Mouse (Mus musculus) cerebellum, adult 11 months (tissue): ENCODE measurements around the gene Olfr303.
"Not testable (repeated sequence)": the region's sequence is repeated elsewhere in the genome, so short reads cannot be mapped to it uniquely, and the experiment has no call there.

Experiments used
- DNase-seq: peaks from one replicate; pipeline ENCODE4 v3.0.0; 2022

Olfr303 gene

DNA sequence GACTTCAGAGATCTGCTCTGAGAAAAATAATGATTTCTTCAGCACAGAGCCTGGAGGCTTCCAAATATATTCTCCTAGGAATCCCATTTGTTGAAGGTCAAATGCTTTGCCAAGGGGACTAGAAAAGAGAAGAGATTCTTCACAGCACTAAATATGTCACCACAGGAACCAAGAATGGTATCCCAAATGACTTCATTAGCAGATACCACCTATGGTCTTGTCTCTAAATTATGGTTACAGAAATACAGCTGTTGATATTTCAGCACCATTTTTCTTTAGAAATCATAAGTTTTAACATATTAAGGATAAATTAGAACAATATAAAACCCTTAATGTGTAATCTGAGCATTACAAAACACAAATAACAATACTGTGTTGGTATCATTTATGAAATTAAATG, at the start of gene Olfr303:
Gene Olfr303, minus strand, starts transcription at position 101 of the 400 bp plus-strand sequence.
- no peak for DNase-seq

DNA sequence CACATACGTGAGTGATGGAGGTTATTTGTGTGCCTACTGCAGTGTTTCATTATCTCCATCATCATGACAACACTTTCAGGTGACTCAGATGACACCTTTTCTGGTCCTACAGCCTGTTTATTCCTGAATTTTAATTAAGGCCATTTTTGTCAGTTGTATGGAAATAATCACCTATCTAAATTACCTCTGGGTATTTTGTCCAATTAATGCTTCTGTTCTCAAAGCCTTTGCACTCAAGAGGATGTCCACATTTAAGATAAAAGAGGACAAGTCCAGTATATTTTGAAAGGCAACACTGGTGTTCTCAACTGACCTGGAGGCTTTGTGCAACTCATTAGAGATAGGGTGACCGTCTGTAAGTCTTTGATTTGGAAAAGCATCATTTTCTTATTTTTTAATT, 6.0 kb upstream of the Olfr303 start, which contains the start of gene Olfr301:
Gene Olfr301, plus strand, starts transcription at position 301 of the 400 bp plus-strand sequence.
- no peak for DNase-seq

DNA sequence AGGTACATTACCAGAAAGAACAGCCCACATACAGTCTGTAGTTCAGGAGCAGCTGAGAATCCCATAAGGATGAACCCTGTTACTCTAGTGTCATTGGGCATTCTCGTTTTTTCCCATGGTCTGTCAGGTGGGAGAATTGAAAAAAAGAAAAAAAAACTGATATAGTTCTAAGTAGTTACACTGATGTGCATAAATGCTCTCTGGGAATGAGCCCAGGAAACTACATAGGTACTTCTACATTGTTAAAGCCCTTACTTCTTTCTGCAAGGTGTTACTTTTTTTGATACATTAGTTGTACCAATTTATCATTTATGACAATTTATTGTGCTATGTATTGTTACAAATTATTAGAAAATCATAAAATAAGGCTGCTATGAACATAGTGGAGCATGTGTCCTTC, 11.0 kb downstream of the Olfr303 start, which contains the start of gene Olfr304:
Gene Olfr304, minus strand, starts transcription at position 101 of the 400 bp plus-strand sequence.
- no peak for DNase-seq

DNA sequence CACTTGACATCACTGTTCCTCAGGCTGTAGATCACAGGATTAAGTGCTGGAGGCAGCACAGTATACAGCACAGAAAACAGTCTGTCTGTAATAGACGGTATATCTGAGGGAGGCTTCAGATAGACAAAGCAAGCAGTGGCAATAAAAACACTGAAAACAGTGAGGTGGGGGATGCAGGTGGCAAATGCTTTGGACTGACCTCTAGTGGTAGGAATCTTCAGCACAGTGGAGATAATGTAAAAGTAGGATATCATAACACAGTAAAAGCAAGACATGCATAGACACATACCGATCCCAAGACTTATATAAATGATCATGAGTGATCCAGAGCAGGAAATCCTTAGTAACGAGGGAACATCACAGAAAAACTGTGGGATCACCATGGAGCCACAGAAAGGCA, 11.8 kb downstream of the Olfr303 start:
- no peak for DNase-seq

GRCm38 (mm10) chr7:86366828-86367227, 30.8 kb downstream of the Olfr303 start, which contains the start of gene Olfr305:
TSS of gene Olfr305 (minus strand) at chr7:86366928.
- no peak for DNase-seq

GRCm38 (mm10) chr7:86346296-86346695, 51.3 kb downstream of the Olfr303 start:
- DNase-seq, result not testable (repeated sequence)

GRCm38 (mm10) chr7:86344253-86344652, 53.3 kb downstream of the Olfr303 start:
- DNase-seq, result no peak

- no peak for DNase-seq
Observed at GRCm38 (mm10) chr7:86342881-86343565, 54.6 kb downstream of the Olfr303 start.
